Mouse (Mus musculus) myocyte (in vitro differentiated cells): ENCODE data around the gene Gucy2c. TPM values are rescaled to one million over a fixed set of nuclear protein-coding genes. Genes with fewer than 3 reads are reported as not detected.

Experiments used
- H3K27me3 ChIP-seq: one replicate; pipeline ENCODE4 v1.6.1; 2011; ENCODE audit not compliant: control insufficient read depth, insufficient read depth, insufficient read length
- H3K36me3 ChIP-seq: one replicate; pipeline ENCODE4 v1.6.1; 2011; ENCODE audit not compliant: control insufficient read depth, insufficient read depth
- H3K4me2 ChIP-seq: one replicate; pipeline ENCODE4 v1.6.1; 2011; ENCODE audit warnings: low read depth, control low read depth
- H3K4me3 ChIP-seq: one replicate; pipeline ENCODE4 v1.5.1; 2011; ENCODE audit warnings: mild to moderate bottlenecking, control low read depth, moderate library complexity
- H3K79me2 ChIP-seq: one replicate; pipeline ENCODE4 v1.6.1; 2011; ENCODE audit not compliant: control insufficient read depth, insufficient read depth
- H3ac ChIP-seq: one replicate; pipeline ENCODE4 v1.6.1; 2011; ENCODE audit not compliant: control insufficient read depth, insufficient read length
- CEBPB ChIP-seq: IDR thresholded peaks from 2 replicates; pipeline ENCODE4 v1.6.1; 2011; ENCODE audit warnings: mild to moderate bottlenecking, moderate library complexity; ENCODE audit not compliant: poor library complexity, insufficient read depth, severe bottlenecking
- E2F4 ChIP-seq: IDR thresholded peaks from one replicate; pipeline ENCODE4 v1.6.1; 2011; ENCODE audit warnings: mild to moderate bottlenecking, control low read depth, moderate library complexity; ENCODE audit not compliant: insufficient read depth
- MAX ChIP-seq: IDR thresholded peaks from one replicate; pipeline ENCODE4 v1.6.1; 2011; ENCODE audit warnings: low read depth, mild to moderate bottlenecking, control low read depth
- MYOD1 ChIP-seq, 3 experiments: IDR thresholded peaks; one replicate each; pipeline ENCODE4 v1.6.1; 2011; ENCODE audit warnings: control low read depth in 2 of 3, low read depth in 2 of 3, mild to moderate bottlenecking in 2 of 3, moderate library complexity in 1 of 3; ENCODE audit not compliant: insufficient read length in 2 of 3, control insufficient read depth in 1 of 3
- MYOG ChIP-seq, 3 experiments: IDR thresholded peaks; one replicate each; pipeline ENCODE4 v1.6.1; 2011; ENCODE audit warnings: control low read depth in 2 of 3, low read depth in 2 of 3, mild to moderate bottlenecking in 2 of 3; ENCODE audit not compliant: insufficient read length in 2 of 3, control insufficient read depth in 1 of 3, insufficient read depth in 1 of 3
- POLR2A ChIP-seq: IDR thresholded peaks from one replicate; pipeline ENCODE4 v1.6.1; 2011; ENCODE audit warnings: low read depth, mild to moderate bottlenecking, control low read depth, moderate library complexity; ENCODE audit not compliant: insufficient read length
- POLR2AphosphoS2 ChIP-seq: IDR thresholded peaks from one replicate; pipeline ENCODE4 v1.6.1; 2011; ENCODE audit warnings: low read depth, control low read depth; ENCODE audit not compliant: insufficient read length
- REST ChIP-seq: IDR thresholded peaks from one replicate; pipeline ENCODE4 v1.6.1; 2011; ENCODE audit warnings: mild to moderate bottlenecking, control low read depth, moderate library complexity; ENCODE audit not compliant: insufficient read depth, insufficient read length
- SRF ChIP-seq: IDR thresholded peaks from one replicate; pipeline ENCODE4 v1.6.1; 2011; ENCODE audit warnings: low read depth; ENCODE audit not compliant: control insufficient read depth, insufficient read length
- TCF12 ChIP-seq: IDR thresholded peaks from one replicate; pipeline ENCODE4 v1.6.1; 2011; ENCODE audit warnings: mild to moderate bottlenecking, control low read depth; ENCODE audit not compliant: poor library complexity, insufficient read depth, severe bottlenecking
- TCF3 ChIP-seq: IDR thresholded peaks from one replicate; pipeline ENCODE4 v1.6.1; 2011; ENCODE audit warnings: low read depth, control low read depth; ENCODE audit not compliant: insufficient read length
- USF1 ChIP-seq: IDR thresholded peaks from one replicate; pipeline ENCODE4 v1.6.1; 2011; ENCODE audit warnings: low read depth, mild to moderate bottlenecking, control low read depth, moderate library complexity
- polyA plus RNA-seq: library from polyadenylated mRNA; unstranded; fragments of >200 nt; fragmentation: generic; extraction: Trizol; gene quantifications from one replicate; pipeline ENCODE4 v1.2.1, GENCODE M21; 2012; ENCODE audit warnings: missing spikeins

The Gucy2c gene
- polyA plus RNA-seq, 1 experiment, result 0.01 TPM

- H3K4me3 ChIP-seq, result no peak overlapping the region
- H3K79me2 ChIP-seq, result no peaks in the 10 kb centered on the region
- no peak for TF ChIP-seq USF1
- TF ChIP-seq MYOD1 (IDR thresholded peaks at IDR 0.05; ENCODE audit: control insufficient read depth in 1 of 3, insufficient read length in 2 of 3, low read depth in 2 of 3), result no peak
- no peak for TF ChIP-seq POLR2A
- no peak for TF ChIP-seq POLR2AphosphoS2
- no peak for TF ChIP-seq E2F4
- TF ChIP-seq REST, result no peak
- no peak for TF ChIP-seq TCF12
- TF ChIP-seq MAX, result no peak
- no peak for TF ChIP-seq CEBPB
- no peak for TF ChIP-seq SRF
- TF ChIP-seq TCF3, result no peak
- TF ChIP-seq MYOG (IDR thresholded peaks at IDR 0.05; ENCODE audit: control insufficient read depth in 1 of 3, insufficient read depth in 1 of 3, insufficient read length in 2 of 3, low read depth in 2 of 3), result no peak
- no peaks in the 10 kb centered on the region for H3K36me3 ChIP-seq
- no peak overlapping the region for H3K4me2 ChIP-seq
- no peak overlapping the region for H3ac ChIP-seq
- no peaks in the 10 kb centered on the region for H3K27me3 ChIP-seq
Measured at GRCm38 (mm10) chr6:136795850-136796249, 14.3 kb upstream of the Gucy2c start.

DNA sequence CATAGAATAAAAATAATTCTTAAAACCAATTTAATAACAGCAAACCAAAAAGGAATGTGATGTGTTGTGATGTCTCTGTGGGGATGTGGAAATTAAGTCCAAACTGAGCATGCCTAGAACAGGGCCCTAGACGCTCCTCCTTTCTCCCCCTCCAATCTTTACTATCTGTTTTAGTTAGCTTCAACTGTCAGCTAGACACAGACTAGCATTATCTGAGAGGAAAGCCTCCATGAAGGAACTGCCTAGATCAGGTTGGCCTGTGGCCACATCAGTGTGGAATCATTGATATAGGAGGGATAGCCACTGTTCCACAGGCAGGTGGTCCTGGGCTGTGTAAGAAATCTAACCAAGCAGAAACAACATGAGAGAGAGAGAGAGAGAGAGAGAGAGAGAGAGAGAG is 13.5 kb upstream of the Gucy2c start:
- Histone ChIP-seq H3K79me2 (no peaks in the 10 kb centered on the region), H3K36me3 (no peaks in the 10 kb centered on the region), H3ac (no peak overlapping the region), H3K4me2 (no peak overlapping the region), H3K4me3 (no peak overlapping the region), H3K27me3 (no peaks in the 10 kb centered on the region)
- TF ChIP-seq TCF3 (no peak), MAX (no peak), REST (no peak), MYOD1 (IDR thresholded peaks at IDR 0.05; ENCODE audit: control insufficient read depth in 1 of 3, insufficient read length in 2 of 3, low read depth in 2 of 3) (no peak), SRF (no peak), POLR2AphosphoS2 (no peak), E2F4 (no peak), POLR2A (no peak), USF1 (no peak), TCF12 (no peak), MYOG (IDR thresholded peaks at IDR 0.05; ENCODE audit: control insufficient read depth in 1 of 3, insufficient read depth in 1 of 3, insufficient read length in 2 of 3, low read depth in 2 of 3) (no peak), CEBPB (no peak)

- Histone ChIP-seq H3K79me2 (no peaks in the 10 kb centered on the region), H3K36me3 (no peaks in the 10 kb centered on the region), H3K4me3 (no peak overlapping the region), H3ac (no peak overlapping the region), H3K4me2 (no peak overlapping the region), H3K27me3 (no peaks in the 10 kb centered on the region)
- TF ChIP-seq SRF (no peak), MYOG (IDR thresholded peaks at IDR 0.05; ENCODE audit: control insufficient read depth in 1 of 3, insufficient read depth in 1 of 3, insufficient read length in 2 of 3, low read depth in 2 of 3) (no peak), MAX (no peak), USF1 (no peak), POLR2A (no peak), POLR2AphosphoS2 (no peak), TCF3 (no peak), MYOD1 (IDR thresholded peaks at IDR 0.05; ENCODE audit: control insufficient read depth in 1 of 3, insufficient read length in 2 of 3, low read depth in 2 of 3) (no peak), TCF12 (no peak), CEBPB (no peak), E2F4 (no peak), REST (no peak)
Measured at GRCm38 (mm10) chr6:136793831-136794525, 12.4 kb upstream of the Gucy2c start.

DNA sequence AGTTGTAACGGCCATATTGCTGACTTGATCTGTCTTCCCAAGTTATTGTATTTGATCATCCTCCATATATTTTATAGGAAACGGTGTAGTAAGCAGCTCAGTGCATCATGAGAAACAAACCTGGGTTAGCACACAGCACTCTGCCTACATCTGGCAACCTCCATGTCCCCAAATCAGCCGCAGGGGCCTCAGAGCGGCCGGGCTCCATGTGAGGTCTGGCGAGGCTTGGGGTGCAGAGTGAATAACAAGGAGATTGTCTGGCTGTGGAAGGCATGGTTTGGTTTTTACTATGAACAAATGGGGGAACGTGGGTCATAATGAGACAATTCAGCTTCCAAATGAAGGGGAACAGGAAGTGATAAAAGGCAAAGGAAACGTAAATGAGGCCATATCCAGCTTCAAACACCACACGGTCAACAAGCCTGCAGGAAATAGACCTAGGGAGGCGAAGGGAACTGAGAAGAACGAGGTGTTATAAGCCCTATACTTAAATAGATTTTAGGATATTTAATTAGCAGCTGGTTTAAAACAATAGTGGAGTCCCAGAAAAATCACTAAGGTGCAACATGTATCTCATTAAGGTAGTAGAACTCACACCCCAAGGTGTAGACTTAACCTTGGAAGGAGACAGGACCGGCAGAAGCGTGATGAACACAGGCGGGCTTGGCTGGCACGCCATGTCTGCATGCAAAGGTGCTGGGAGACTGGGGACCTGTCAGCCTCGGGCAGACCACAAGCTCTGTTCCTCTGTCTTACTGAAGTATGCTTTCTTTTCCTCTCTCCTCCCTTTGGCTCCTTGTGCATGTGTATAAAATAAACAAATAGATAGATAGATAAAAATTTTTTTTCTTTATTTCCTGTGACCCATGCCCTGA is 11.6 kb upstream of the Gucy2c start:
- no peak for TF ChIP-seq TCF12
- TF ChIP-seq REST, result no peak
- no peak for TF ChIP-seq E2F4
- TF ChIP-seq POLR2AphosphoS2, result no peak
- no peak overlapping the region for H3K4me3 ChIP-seq

More for the DNA sequence above, 11.6 kb upstream of the Gucy2c start:
- Histone ChIP-seq H3K4me2 (no peak overlapping the region), H3K36me3 (no peaks in the 10 kb centered on the region), H3K27me3 (no peaks in the 10 kb centered on the region), H3K79me2 (no peaks in the 10 kb centered on the region), H3ac (no peak overlapping the region)
